Mouse (Mus musculus) brain, embryonic 14.5 days (tissue): ENCODE data around the gene Spdye4c.

ENCODE experiments used
- CTCF ChIP-seq: fragments of 200-500 bp; IDR thresholded peaks from 2 replicates; pipeline ENCODE4 v1.5.1; 2012; ENCODE audit warnings: inconsistent platforms, mild to moderate bottlenecking, moderate library complexity, borderline replicate concordance; ENCODE audit not compliant: insufficient read depth, insufficient read length; ENCODE audit errors: extremely low read depth
- POLR2A ChIP-seq: fragments of 200-500 bp; IDR thresholded peaks from 2 replicates; pipeline ENCODE4 v1.6.1; 2012; ENCODE audit warnings: mild to moderate bottlenecking, inconsistent platforms, borderline replicate concordance; ENCODE audit not compliant: poor library complexity, insufficient read depth, insufficient read length, severe bottlenecking; ENCODE audit errors: extremely low read depth

- TF ChIP-seq CTCF = no peak
- TF ChIP-seq POLR2A = no peak
Measured at GRCm38 (mm10) chr2:128612275-128612674, 21.3 kb downstream of the Spdye4c start.
